Mouse (Mus musculus): ENCODE results near the gene Fbxw4.

- TF ChIP-seq EP300 (optimal IDR thresholded peaks at IDR 0.05) (no peak), CTCF (IDR thresholded peaks at IDR 0.05; ENCODE audit: low read depth) (no peak)
These were observed 81.1 kb downstream of the Fbxw4 start for GRCm38 (mm10) chr19:45578976-45579375.

Measured in stomach, postnatal 0 days (tissue).